Mouse (Mus musculus): ENCODE data around the gene Gm37240. TPM values are rescaled to one million over a fixed set of nuclear protein-coding genes. Genes with fewer than 3 reads are reported as not detected.

Gm37240 gene
- polyA plus RNA-seq, 1 experiment = 0.77 TPM

- Histone ChIP-seq H3K27me3 (ENCODE audit: control insufficient read depth, insufficient read depth, low read length) (no peaks in the 10 kb centered on the region), H3K4me3 (replicated peaks; ENCODE audit: insufficient read depth, low read depth, low read length) (no peak overlapping the region), H3K27ac (ENCODE audit: insufficient read depth, low read length) (no peak overlapping the region), H3K4me1 (ENCODE audit: control insufficient read depth, insufficient read depth, low read length) (no peaks in the 10 kb centered on the region; the same call in 1 of the 2 replicates)
- TF ChIP-seq CTCF (IDR thresholded peaks at IDR 0.05; ENCODE audit: borderline replicate concordance, insufficient read depth, low read depth, low read length) (no peak), POLR2A (IDR thresholded peaks at IDR 0.05; ENCODE audit: borderline replicate concordance, insufficient read depth, low read length) (no peak)
- no peak for DNase-seq
- 82% methylated on average over 2 of the region's 2 CpGs for WGBS
Measured at GRCm38 (mm10) chr3:85301336-85301735, 586.0 kb downstream of the Gm37240 start.

- DNase-seq = peak; percentile 54 to 56
- TF ChIP-seq CTCF (IDR thresholded peaks at IDR 0.05; ENCODE audit: borderline replicate concordance, insufficient read depth, low read depth, low read length) (no peak), POLR2A (IDR thresholded peaks at IDR 0.05; ENCODE audit: borderline replicate concordance, insufficient read depth, low read length) (no peak)
- Histone ChIP-seq H3K27me3 (ENCODE audit: control insufficient read depth, insufficient read depth, low read length) (no peaks in the 10 kb centered on the region), H3K27ac (ENCODE audit: insufficient read depth, low read length) (no peak overlapping the region), H3K4me1 (ENCODE audit: control insufficient read depth, insufficient read depth, low read length) (peaks cover 5% of the 10 kb centered on the region), H3K4me3 (replicated peaks; ENCODE audit: insufficient read depth, low read depth, low read length) (no peak overlapping the region)
- 29% methylated on average over 18 of the region's 18 CpGs for WGBS
Measured at GRCm38 (mm10) chr3:85299649-85300550, 587.4 kb downstream of the Gm37240 start.

- TF ChIP-seq POLR2A (IDR thresholded peaks at IDR 0.05; ENCODE audit: borderline replicate concordance, insufficient read depth, low read length) = no peak
- TF ChIP-seq CTCF (IDR thresholded peaks at IDR 0.05; ENCODE audit: borderline replicate concordance, insufficient read depth, low read depth, low read length) = no peak
- H3K4me1 ChIP-seq (ENCODE audit: control insufficient read depth, insufficient read depth, low read length) = peaks cover 5% of the 10 kb centered on the region; the same call in 1 of the 2 replicates
- H3K27ac ChIP-seq (ENCODE audit: insufficient read depth, low read length) = no peak overlapping the region
- WGBS = 20% methylated on average over 9 of the region's 9 CpGs
- H3K27me3 ChIP-seq (ENCODE audit: control insufficient read depth, insufficient read depth, low read length) = no peaks in the 10 kb centered on the region
- DNase-seq = peak in 1 of 2 experiments; percentile 39
- H3K4me3 ChIP-seq (replicated peaks; ENCODE audit: insufficient read depth, low read depth, low read length) = no peak overlapping the region
Measured at GRCm38 (mm10) chr3:85295229-85295628, 592.1 kb downstream of the Gm37240 start.

- no peak for DNase-seq
- 80% methylated on average over 2 of the region's 2 CpGs for WGBS
- Histone ChIP-seq H3K27me3 (ENCODE audit: control insufficient read depth, insufficient read depth, low read length) (no peaks in the 10 kb centered on the region), H3K4me3 (replicated peaks; ENCODE audit: insufficient read depth, low read depth, low read length) (no peak overlapping the region), H3K4me1 (ENCODE audit: control insufficient read depth, insufficient read depth, low read length) (peaks cover 4% of the 10 kb centered on the region), H3K27ac (ENCODE audit: insufficient read depth, low read length) (no peak overlapping the region)
- TF ChIP-seq CTCF (IDR thresholded peaks at IDR 0.05; ENCODE audit: borderline replicate concordance, insufficient read depth, low read depth, low read length) (no peak), POLR2A (IDR thresholded peaks at IDR 0.05; ENCODE audit: borderline replicate concordance, insufficient read depth, low read length) (no peak)
Measured at GRCm38 (mm10) chr3:85287627-85288026, 599.7 kb downstream of the Gm37240 start.

- Histone ChIP-seq H3K27ac (ENCODE audit: insufficient read depth, low read length) (no peak overlapping the region), H3K27me3 (ENCODE audit: control insufficient read depth, insufficient read depth, low read length) (no peaks in the 10 kb centered on the region), H3K4me3 (replicated peaks; ENCODE audit: insufficient read depth, low read depth, low read length) (no peak overlapping the region), H3K4me1 (ENCODE audit: control insufficient read depth, insufficient read depth, low read length) (peaks cover 4% of the 10 kb centered on the region)
- 91% methylated on average over 2 of the region's 2 CpGs for WGBS
- no peak for TF ChIP-seq POLR2A (IDR thresholded peaks at IDR 0.05; ENCODE audit: borderline replicate concordance, insufficient read depth, low read length)
- TF ChIP-seq CTCF (IDR thresholded peaks at IDR 0.05; ENCODE audit: borderline replicate concordance, insufficient read depth, low read depth, low read length) = no peak
- no peak for DNase-seq
Measured at GRCm38 (mm10) chr3:85284483-85284882, 602.8 kb downstream of the Gm37240 start.

GRCm38 (mm10) chr3:85282816-85283215 is 604.5 kb downstream of the Gm37240 start:
- TF ChIP-seq POLR2A (IDR thresholded peaks at IDR 0.05; ENCODE audit: borderline replicate concordance, insufficient read depth, low read length) (no peak), CTCF (IDR thresholded peaks at IDR 0.05; ENCODE audit: borderline replicate concordance, insufficient read depth, low read depth, low read length) (no peak)
- 73% methylated on average over 5 of the region's 5 CpGs for WGBS
- Histone ChIP-seq H3K27ac (ENCODE audit: insufficient read depth, low read length) (no peak overlapping the region), H3K4me3 (replicated peaks; ENCODE audit: insufficient read depth, low read depth, low read length) (no peak overlapping the region), H3K4me1 (ENCODE audit: control insufficient read depth, insufficient read depth, low read length) (peaks cover 4% of the 10 kb centered on the region), H3K27me3 (ENCODE audit: control insufficient read depth, insufficient read depth, low read length) (no peaks in the 10 kb centered on the region)
- no peak for DNase-seq

- TF ChIP-seq CTCF (IDR thresholded peaks at IDR 0.05; ENCODE audit: borderline replicate concordance, insufficient read depth, low read depth, low read length) (peak; percentile 21; the same call in 1 of the 2 replicates), POLR2A (IDR thresholded peaks at IDR 0.05; ENCODE audit: borderline replicate concordance, insufficient read depth, low read length) (no peak)
- Histone ChIP-seq H3K27me3 (ENCODE audit: control insufficient read depth, insufficient read depth, low read length) (no peaks in the 10 kb centered on the region), H3K4me3 (replicated peaks; ENCODE audit: insufficient read depth, low read depth, low read length) (no peak overlapping the region), H3K4me1 (ENCODE audit: control insufficient read depth, insufficient read depth, low read length) (no peaks in the 10 kb centered on the region), H3K27ac (ENCODE audit: insufficient read depth, low read length) (no peak overlapping the region)
- 47% methylated on average over 10 of the region's 10 CpGs for WGBS
- DNase-seq = peak; percentile 17 to 19
Measured at GRCm38 (mm10) chr3:85275075-85275474, 612.2 kb downstream of the Gm37240 start.

- no peak for DNase-seq
- 91% methylated on average over 2 of the region's 2 CpGs for WGBS
- Histone ChIP-seq H3K27ac (ENCODE audit: insufficient read depth, low read length) (no peak overlapping the region), H3K4me3 (replicated peaks; ENCODE audit: insufficient read depth, low read depth, low read length) (no peak overlapping the region), H3K4me1 (ENCODE audit: control insufficient read depth, insufficient read depth, low read length) (no peaks in the 10 kb centered on the region), H3K27me3 (ENCODE audit: control insufficient read depth, insufficient read depth, low read length) (no peaks in the 10 kb centered on the region)
- TF ChIP-seq CTCF (IDR thresholded peaks at IDR 0.05; ENCODE audit: borderline replicate concordance, insufficient read depth, low read depth, low read length) (no peak), POLR2A (IDR thresholded peaks at IDR 0.05; ENCODE audit: borderline replicate concordance, insufficient read depth, low read length) (no peak)
Measured at GRCm38 (mm10) chr3:85271491-85271890, 615.8 kb downstream of the Gm37240 start.
